Mouse (Mus musculus): ENCODE results near the gene Rps26. TPM values are rescaled to one million over a fixed set of nuclear protein-coding genes. Genes with fewer than 3 reads are reported as not detected.

Gene Rps26
- 520 and 798 TPM in 2 replicates for polyA plus RNA-seq (2012; rRNA removed)

- 1% methylated on average over 40 of the region's 40 CpGs for WGBS
- peak within 1 kb of the TSS; percentile 43 for H3K27ac ChIP-seq (ENCODE audit: insufficient read depth, low read depth, low read length)
- H3K36me3 ChIP-seq (ENCODE audit: control insufficient read depth, insufficient read depth, low read length), result peaks cover 8% of the 10 kb centered on the region; the same call in 1 of the 2 replicates
- peaks cover 8% of the 10 kb centered on the region; the same call in 1 of the 2 replicates for H3K4me1 ChIP-seq (ENCODE audit: control insufficient read depth, insufficient read depth, low read length)
- TF ChIP-seq CTCF (conservative IDR thresholded peaks at IDR 0.05; ENCODE audit: insufficient read depth, insufficient read length, low read depth, low read length) (peak; percentile 55), POLR2A (IDR thresholded peaks at IDR 0.05; ENCODE audit: low read depth, low read length) (peak; percentile 85)
- no peaks in the 10 kb centered on the region for H3K27me3 ChIP-seq (replicated peaks; ENCODE audit: control insufficient read depth, insufficient read depth, low read length)
- peak; percentile 98 for DNase-seq
- peak within 1 kb of the TSS; percentile 84 for H3K4me3 ChIP-seq (ENCODE audit: insufficient read depth, low read depth, low read length)
These were observed at the start of gene Rps26 for GRCm38 (mm10) chr10:128626311-128627310. Rps26 (minus strand) TSS chr10:128626747.

GRCm38 (mm10) chr10:128674469-128675008 lies 48.0 kb upstream of the Rps26 start:
- Histone ChIP-seq H3K4me3 (ENCODE audit: insufficient read depth, low read depth, low read length) (peak overlapping the region; percentile 53), H3K27ac (ENCODE audit: insufficient read depth, low read depth, low read length) (peak overlapping the region; percentile 85), H3K4me1 (ENCODE audit: control insufficient read depth, insufficient read depth, low read length) (no peaks in the 10 kb centered on the region; the same call in 1 of the 2 replicates), H3K27me3 (replicated peaks; ENCODE audit: control insufficient read depth, insufficient read depth, low read length) (no peaks in the 10 kb centered on the region), H3K36me3 (ENCODE audit: control insufficient read depth, insufficient read depth, low read length) (peaks cover under 1% of the 10 kb centered on the region; the same call in 1 of the 2 replicates)
- TF ChIP-seq POLR2A (IDR thresholded peaks at IDR 0.05; ENCODE audit: low read depth, low read length) (no peak), CTCF (conservative IDR thresholded peaks at IDR 0.05; ENCODE audit: insufficient read depth, insufficient read length, low read depth, low read length) (peak; percentile 30; the same call in 1 of the 2 replicates)
- under 1% methylated on average over 9 of the region's 9 CpGs for WGBS
- peak; percentile 69 for DNase-seq

GRCm38 (mm10) chr10:128673763-128674468 lies 47.4 kb upstream of the Rps26 start, which contains the start of gene Suox:
Suox (minus strand) TSS chr10:128674073.
- Histone ChIP-seq H3K4me1 (ENCODE audit: control insufficient read depth, insufficient read depth, low read length) (no peaks in the 10 kb centered on the region; the same call in 1 of the 2 replicates), H3K27me3 (replicated peaks; ENCODE audit: control insufficient read depth, insufficient read depth, low read length) (no peaks in the 10 kb centered on the region), H3K27ac (ENCODE audit: insufficient read depth, low read depth, low read length) (peak within 1 kb of the TSS; percentile 85), H3K36me3 (ENCODE audit: control insufficient read depth, insufficient read depth, low read length) (no peaks in the 10 kb centered on the region), H3K4me3 (ENCODE audit: insufficient read depth, low read depth, low read length) (peak within 1 kb of the TSS; percentile 53)
- WGBS, result under 1% methylated on average over 57 of the region's 60 CpGs
- TF ChIP-seq POLR2A (IDR thresholded peaks at IDR 0.05; ENCODE audit: low read depth, low read length) (no peak), CTCF (conservative IDR thresholded peaks at IDR 0.05; ENCODE audit: insufficient read depth, insufficient read length, low read depth, low read length) (no peak)
- DNase-seq, result peak; percentile 92

- TF ChIP-seq POLR2A (IDR thresholded peaks at IDR 0.05; ENCODE audit: low read depth, low read length) (no peak), CTCF (conservative IDR thresholded peaks at IDR 0.05; ENCODE audit: insufficient read depth, insufficient read length, low read depth, low read length) (no peak)
- no peak for DNase-seq
- Histone ChIP-seq H3K27me3 (replicated peaks; ENCODE audit: control insufficient read depth, insufficient read depth, low read length) (no peaks in the 10 kb centered on the region), H3K4me1 (ENCODE audit: control insufficient read depth, insufficient read depth, low read length) (peaks cover 3% of the 10 kb centered on the region; the same call in 1 of the 2 replicates), H3K4me3 (ENCODE audit: insufficient read depth, low read depth, low read length) (no peak overlapping the region), H3K27ac (ENCODE audit: insufficient read depth, low read depth, low read length) (no peak overlapping the region), H3K36me3 (ENCODE audit: control insufficient read depth, insufficient read depth, low read length) (no peaks in the 10 kb centered on the region)
- WGBS, result 95% methylated on average over 9 of the region's 9 CpGs
These were observed 44.6 kb upstream of the Rps26 start for GRCm38 (mm10) chr10:128671148-128671547.

GRCm38 (mm10) chr10:128668790-128669672 lies 42.5 kb upstream of the Rps26 start:
- peaks cover 3% of the 10 kb centered on the region; the same call in 1 of the 2 replicates for H3K4me1 ChIP-seq (ENCODE audit: control insufficient read depth, insufficient read depth, low read length)
- WGBS, result 2% methylated on average over 42 of the region's 42 CpGs
- H3K4me3 ChIP-seq (ENCODE audit: insufficient read depth, low read depth, low read length), result peak overlapping the region; percentile 60
- TF ChIP-seq POLR2A (IDR thresholded peaks at IDR 0.05; ENCODE audit: low read depth, low read length), result no peak
- no peak for TF ChIP-seq CTCF (conservative IDR thresholded peaks at IDR 0.05; ENCODE audit: insufficient read depth, insufficient read length, low read depth, low read length)
- peak overlapping the region; percentile 49 for H3K27ac ChIP-seq (ENCODE audit: insufficient read depth, low read depth, low read length)
- H3K27me3 ChIP-seq (replicated peaks; ENCODE audit: control insufficient read depth, insufficient read depth, low read length), result no peaks in the 10 kb centered on the region
- DNase-seq, result peak; percentile 84
- H3K36me3 ChIP-seq (ENCODE audit: control insufficient read depth, insufficient read depth, low read length), result no peaks in the 10 kb centered on the region

GRCm38 (mm10) chr10:128665806-128666205 lies 39.3 kb upstream of the Rps26 start:
- peaks cover 3% of the 10 kb centered on the region; the same call in 1 of the 2 replicates for H3K4me1 ChIP-seq (ENCODE audit: control insufficient read depth, insufficient read depth, low read length)
- 98% methylated on average over 2 of the region's 2 CpGs for WGBS

More at GRCm38 (mm10) chr10:128665806-128666205, 39.3 kb upstream of the Rps26 start:
- DNase-seq, result no peak
- Histone ChIP-seq H3K36me3 (ENCODE audit: control insufficient read depth, insufficient read depth, low read length) (no peaks in the 10 kb centered on the region), H3K27ac (ENCODE audit: insufficient read depth, low read depth, low read length) (no peak overlapping the region), H3K27me3 (replicated peaks; ENCODE audit: control insufficient read depth, insufficient read depth, low read length) (no peaks in the 10 kb centered on the region), H3K4me3 (ENCODE audit: insufficient read depth, low read depth, low read length) (no peak overlapping the region)
- TF ChIP-seq POLR2A (IDR thresholded peaks at IDR 0.05; ENCODE audit: low read depth, low read length) (no peak), CTCF (conservative IDR thresholded peaks at IDR 0.05; ENCODE audit: insufficient read depth, insufficient read length, low read depth, low read length) (no peak)
